Mouse (Mus musculus): ENCODE results near the gene Gm5849. TPM values are rescaled to one million over a fixed set of nuclear protein-coding genes. Genes with fewer than 3 reads are reported as not detected.
"Not testable (repeated sequence)": the region's sequence is repeated elsewhere in the genome, so short reads cannot be mapped to it uniquely, and the experiment has no call there.

Gm5849 gene
- polyA plus RNA-seq (2015; fragmentation: Nextera tagmentation; extraction: Ambion mirVana): not detected in 2 replicates

DNA sequence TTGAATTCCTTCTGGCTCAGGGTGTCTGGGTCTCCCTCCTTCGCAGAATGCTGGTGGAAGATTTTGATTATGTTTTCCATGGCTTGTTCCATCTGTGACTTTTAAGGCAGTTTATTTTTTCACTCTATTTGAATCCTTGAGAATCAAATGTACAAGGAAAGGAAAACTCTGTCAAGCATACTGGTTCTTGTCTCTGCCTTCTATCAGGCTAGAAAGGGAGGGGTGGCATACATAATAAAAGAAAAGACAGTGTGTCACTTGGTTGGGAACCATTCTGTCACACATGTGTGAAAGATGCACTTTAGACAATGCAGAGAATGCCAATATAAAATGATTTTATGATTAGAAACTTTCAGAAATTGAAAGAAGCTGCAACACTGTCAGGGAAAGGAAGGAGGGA, at the start of gene Gm5849:
Gene Gm5849 (minus strand): TSS at position 101 of the 400 bp plus-strand sequence.
- H3K4me1 ChIP-seq; H3K27ac ChIP-seq; H3K9ac ChIP-seq; H3K27me3 ChIP-seq; H3K4me3 ChIP-seq; ATAC-seq (ENCODE audit: insufficient number of reproducible peaks, low FRiP score, low TSS enrichment, low read depth); H3K36me3 ChIP-seq; H3K4me2 ChIP-seq; H3K9me3 ChIP-seq: not testable (repeated sequence)
- WGBS: 95% methylated on average over 1 of the region's 1 CpGs

DNA sequence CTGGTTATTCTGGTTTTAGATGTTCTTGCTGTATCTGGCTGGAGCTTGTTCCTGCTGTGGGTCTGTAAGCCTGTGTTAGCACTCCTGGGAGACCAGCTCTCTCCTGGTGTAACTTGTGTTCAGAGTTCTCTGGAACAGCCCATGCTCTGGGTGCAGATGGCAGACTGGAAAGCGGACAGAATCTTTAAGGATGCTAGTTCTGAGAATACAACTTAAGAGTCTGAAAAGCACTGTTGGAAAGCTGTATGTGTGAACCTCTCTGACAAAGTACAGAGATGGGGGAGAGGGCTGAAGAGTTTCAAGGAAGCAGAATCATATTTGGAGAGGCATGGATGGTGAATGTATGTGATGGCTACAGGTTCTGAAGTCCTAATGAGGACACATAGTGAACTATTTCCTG, 28.0 kb downstream of the Gm5849 start:
- H3K27me3 ChIP-seq: no peaks in the 10 kb centered on the region
- H3K4me2 ChIP-seq: no peak overlapping the region

DNA sequence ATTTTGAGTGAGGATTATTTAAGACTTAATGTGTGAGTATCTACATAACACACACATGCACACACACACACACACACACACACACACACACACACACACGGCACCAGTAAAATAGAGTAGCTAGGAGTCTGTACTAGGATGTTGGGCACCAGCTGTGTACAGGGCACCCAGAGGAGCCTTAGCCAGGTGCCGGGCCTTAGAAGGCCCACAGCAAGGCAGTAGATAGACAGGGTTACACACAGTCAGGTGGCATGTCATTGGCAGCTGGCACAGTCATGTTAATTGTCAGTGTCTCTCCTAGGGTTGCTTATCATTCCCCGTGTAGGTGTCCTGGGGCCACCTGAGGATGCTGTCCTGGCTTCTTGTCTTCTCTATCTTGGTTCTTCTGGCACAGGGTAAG, 51.1 kb downstream of the Gm5849 start, which contains the start of gene Pglyrp4:
Gene Pglyrp4 (plus strand): TSS at position 301 of the 400 bp plus-strand sequence.
- no peak for ATAC-seq (ENCODE audit: insufficient number of reproducible peaks, low FRiP score, low TSS enrichment, low read depth)
- no peaks in the 10 kb centered on the region for H3K4me1 ChIP-seq
- no peaks in the 10 kb centered on the region for H3K9me3 ChIP-seq
- H3K27me3 ChIP-seq: no peaks in the 10 kb centered on the region
- no peak within 1 kb of the TSS for H3K4me2 ChIP-seq
- WGBS: 88% methylated on average over 3 of the region's 3 CpGs
- no peaks in the 10 kb centered on the region for H3K36me3 ChIP-seq
- no peak within 1 kb of the TSS for H3K4me3 ChIP-seq
- no peak within 1 kb of the TSS for H3K9ac ChIP-seq
- no peak within 1 kb of the TSS for H3K27ac ChIP-seq

More for the DNA sequence above, 28.0 kb downstream of the Gm5849 start:
- H3K4me1 ChIP-seq: no peaks in the 10 kb centered on the region
- H3K9me3 ChIP-seq: no peaks in the 10 kb centered on the region
- H3K9ac ChIP-seq: no peak overlapping the region
- H3K36me3 ChIP-seq: no peaks in the 10 kb centered on the region
- H3K4me3 ChIP-seq: no peak overlapping the region
- 90% methylated on average over 1 of the region's 1 CpGs for WGBS
- no peak overlapping the region for H3K27ac ChIP-seq
- ATAC-seq (ENCODE audit: insufficient number of reproducible peaks, low FRiP score, low TSS enrichment, low read depth): no peak

Other genes starting within 250 kb of the Gm5849 start
- 426 and 454 TPM in 2 replicates for gene S100a16, start 240.6 kb downstream of the Gm5849 start, polyA plus RNA-seq (2015; fragmentation: Nextera tagmentation; extraction: Ambion mirVana)
- 1.8 and 2.6 TPM in 2 replicates for gene S100a3, start 217.3 kb downstream of the Gm5849 start, polyA plus RNA-seq (2015; fragmentation: Nextera tagmentation; extraction: Ambion mirVana)
- gene S100a2, start 187.6 kb downstream of the Gm5849 start, polyA plus RNA-seq (2015; fragmentation: Nextera tagmentation; extraction: Ambion mirVana): not detected in 2 replicates
- not detected in 2 replicates for gene Gm42674, start 176.0 kb downstream of the Gm5849 start, polyA plus RNA-seq (2015; fragmentation: Nextera tagmentation; extraction: Ambion mirVana)
- 21.0 and 29.6 TPM in 2 replicates for gene S100a4, start 174.1 kb downstream of the Gm5849 start, polyA plus RNA-seq (2015; fragmentation: Nextera tagmentation; extraction: Ambion mirVana)
- not detected in 2 replicates for gene S100a5, start 169.4 kb downstream of the Gm5849 start, polyA plus RNA-seq (2015; fragmentation: Nextera tagmentation; extraction: Ambion mirVana)
- gene S100a6, start 165.0 kb downstream of the Gm5849 start, polyA plus RNA-seq (2015; fragmentation: Nextera tagmentation; extraction: Ambion mirVana): 481 and 553 TPM in 2 replicates
- 8.4 and 9.6 TPM in 2 replicates for gene S100a7a, start 123.9 kb downstream of the Gm5849 start, polyA plus RNA-seq (2015; fragmentation: Nextera tagmentation; extraction: Ambion mirVana)
- gene S100a8, start 108.9 kb downstream of the Gm5849 start, polyA plus RNA-seq (2015; fragmentation: Nextera tagmentation; extraction: Ambion mirVana): 30.5 and 33.3 TPM in 2 replicates
- 20.9 and 25.6 TPM in 2 replicates for gene S100a9, start 82.2 kb downstream of the Gm5849 start, polyA plus RNA-seq (2015; fragmentation: Nextera tagmentation; extraction: Ambion mirVana)
- gene Pglyrp4, start 51.0 kb downstream of the Gm5849 start, polyA plus RNA-seq (2015; fragmentation: Nextera tagmentation; extraction: Ambion mirVana): 1.2 and 1.3 TPM in 2 replicates

Data from limb, embryonic 15.5 days (tissue).